Mouse (Mus musculus) gastrocnemius, postnatal 25 days (tissue): Measurements from ENCODE around the gene Cntn4. TPM values are rescaled to one million over a fixed set of nuclear protein-coding genes. Genes with fewer than 3 reads are reported as not detected.

Experiments
- DNase-seq: peaks from one replicate; pipeline ENCODE4 v3.0.0; 2022
- total RNA-seq, 2 experiments: library from RNA; stranded (reverse); gene quantifications; 1 replicate in 1 of 2; 2 replicates in 1 of 2; pipeline ENCODE4 v1.2.3; 2021

Gene Cntn4
- total RNA-seq, 2 experiments from 2014 or later: not detected

GRCm38 (mm10) chr6:106078629-106079028, 401.2 kb downstream of the Cntn4 start:
- no peak for DNase-seq

DNA sequence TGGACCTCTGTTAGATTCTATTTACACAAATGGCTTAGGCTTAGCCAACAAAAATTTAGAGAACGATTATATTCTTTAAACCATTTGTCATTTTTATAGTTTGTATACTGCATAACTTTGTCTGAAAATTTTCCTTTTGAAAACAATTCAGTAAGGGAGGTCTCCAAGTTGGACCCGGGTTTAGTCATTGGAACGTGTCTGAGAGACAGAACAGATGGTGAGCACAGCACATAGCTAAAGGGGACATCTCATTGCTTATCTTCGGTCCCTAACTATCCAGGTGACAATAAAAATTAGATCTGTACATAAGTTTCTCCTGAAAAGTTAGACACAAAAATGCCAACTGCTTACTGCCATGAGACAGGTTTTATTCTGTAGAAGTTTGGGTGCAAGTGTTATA, 420.4 kb downstream of the Cntn4 start:
- DNase-seq: no peak

GRCm38 (mm10) chr6:106118523-106119081, 441.1 kb downstream of the Cntn4 start:
- no peak for DNase-seq

DNA sequence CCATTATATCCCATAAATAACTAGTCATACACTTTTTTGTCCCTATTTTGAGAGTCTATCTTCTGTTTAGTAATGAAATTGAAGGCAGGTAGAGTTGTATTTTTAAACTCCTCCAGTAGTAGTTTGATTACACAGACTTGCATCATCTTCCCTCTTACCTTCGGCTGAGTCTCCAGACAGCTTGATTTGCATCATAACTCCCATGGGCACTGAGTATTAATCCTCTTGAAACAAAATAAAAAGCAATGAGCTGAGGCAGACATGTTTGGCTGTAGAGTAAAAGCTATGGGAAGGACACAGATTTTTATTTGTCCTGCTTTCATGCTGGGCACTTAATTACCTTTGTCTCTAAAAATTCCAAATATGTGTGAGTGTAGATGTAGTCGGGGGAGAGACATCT, 476.1 kb downstream of the Cntn4 start:
- no peak for DNase-seq

GRCm38 (mm10) chr6:106155362-106155761, 477.9 kb downstream of the Cntn4 start:
- DNase-seq: no peak

DNA sequence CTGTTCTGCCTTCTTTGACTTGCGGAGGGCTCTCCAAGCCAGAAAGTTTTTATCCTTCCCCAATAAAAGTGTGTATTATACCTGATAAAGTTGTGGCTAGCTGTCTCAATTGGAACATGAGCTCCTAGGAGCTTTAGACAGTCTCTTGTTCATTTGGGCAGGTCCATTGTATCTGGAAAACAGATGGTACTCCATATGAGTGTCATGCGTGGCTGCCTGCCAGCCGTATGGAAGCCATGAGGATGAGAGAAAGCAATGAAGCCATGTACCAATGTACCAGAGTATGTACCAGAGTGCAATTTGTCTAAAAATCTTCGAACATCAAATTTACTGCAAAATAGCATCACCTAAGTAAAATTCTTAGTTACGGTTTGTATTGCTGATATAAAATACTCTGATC, 500.1 kb downstream of the Cntn4 start:
- no peak for DNase-seq

- no peak for DNase-seq
These were observed 504.1 kb downstream of the Cntn4 start for GRCm38 (mm10) chr6:106181596-106181995.

DNA sequence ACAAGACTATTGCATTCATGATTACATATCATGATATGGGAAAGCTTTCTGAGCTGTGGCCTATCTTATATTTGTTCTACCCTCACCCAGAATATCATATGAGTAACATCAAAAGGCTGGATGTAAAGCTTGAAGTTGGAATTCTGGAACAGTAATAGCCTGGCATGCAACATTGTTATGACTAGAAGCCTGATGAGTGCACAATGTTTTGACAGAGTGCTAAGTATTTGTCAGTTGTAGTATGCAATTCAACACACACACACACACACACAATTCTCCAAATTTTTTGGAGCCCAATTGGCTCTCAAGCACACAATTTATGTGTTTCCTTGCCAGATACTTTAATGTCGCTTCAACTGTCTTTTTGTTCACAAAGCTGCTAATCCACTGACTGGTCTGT, 523.5 kb downstream of the Cntn4 start:
- no peak for DNase-seq

- no peak for DNase-seq
These were observed 529.9 kb downstream of the Cntn4 start for GRCm38 (mm10) chr6:106207401-106207800.

GRCm38 (mm10) chr6:106213071-106213470, 535.6 kb downstream of the Cntn4 start:
- no peak for DNase-seq

GRCm38 (mm10) chr6:106237046-106237948, 559.8 kb downstream of the Cntn4 start:
- no peak for DNase-seq

DNA sequence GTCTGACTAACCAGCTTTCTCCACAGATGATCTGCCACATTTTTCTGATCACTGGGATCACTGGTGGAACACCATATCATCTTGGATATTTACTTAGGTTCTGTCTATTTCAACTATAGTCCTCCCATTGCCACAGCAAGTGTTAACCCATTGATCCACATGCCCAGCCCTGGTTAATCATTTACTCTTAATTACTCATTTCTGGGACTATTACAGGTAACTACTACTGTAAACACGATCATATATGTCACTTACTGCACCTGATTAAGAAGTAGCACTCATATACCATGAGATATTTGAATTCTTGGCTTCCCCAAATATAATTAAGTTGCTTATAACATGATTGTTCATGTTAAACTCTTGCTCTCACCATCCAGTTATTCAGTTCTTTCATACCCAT, 564.1 kb downstream of the Cntn4 start:
- no peak for DNase-seq

- DNase-seq: no peak
These were observed 585.9 kb downstream of the Cntn4 start for GRCm38 (mm10) chr6:106263396-106263795.

DNA sequence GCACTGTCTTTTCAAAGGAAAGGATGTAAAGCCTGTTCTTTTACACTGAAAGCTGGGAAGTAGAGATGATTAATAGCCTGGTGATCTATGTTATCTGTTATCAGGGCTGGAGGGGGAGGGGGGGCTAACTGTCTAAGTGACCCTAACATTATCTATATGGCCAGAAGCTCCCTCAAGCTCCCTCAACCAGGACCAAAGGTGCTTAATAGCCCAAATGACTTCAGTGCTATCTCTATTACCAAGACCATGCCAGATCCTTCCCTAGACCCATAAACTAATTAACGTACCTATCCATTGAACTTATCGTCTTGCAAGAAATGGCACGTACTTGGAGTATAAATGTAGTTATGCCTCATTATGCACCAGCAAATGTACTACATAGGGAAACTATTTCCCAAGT, 588.0 kb downstream of the Cntn4 start:
- DNase-seq: no peak

GRCm38 (mm10) chr6:106266304-106266703, 588.8 kb downstream of the Cntn4 start:
- DNase-seq: no peak

- no peak for DNase-seq
These were observed 591.3 kb downstream of the Cntn4 start for GRCm38 (mm10) chr6:106268723-106269122.

- DNase-seq: no peak
These were observed 599.7 kb downstream of the Cntn4 start for GRCm38 (mm10) chr6:106277139-106277538.

DNA sequence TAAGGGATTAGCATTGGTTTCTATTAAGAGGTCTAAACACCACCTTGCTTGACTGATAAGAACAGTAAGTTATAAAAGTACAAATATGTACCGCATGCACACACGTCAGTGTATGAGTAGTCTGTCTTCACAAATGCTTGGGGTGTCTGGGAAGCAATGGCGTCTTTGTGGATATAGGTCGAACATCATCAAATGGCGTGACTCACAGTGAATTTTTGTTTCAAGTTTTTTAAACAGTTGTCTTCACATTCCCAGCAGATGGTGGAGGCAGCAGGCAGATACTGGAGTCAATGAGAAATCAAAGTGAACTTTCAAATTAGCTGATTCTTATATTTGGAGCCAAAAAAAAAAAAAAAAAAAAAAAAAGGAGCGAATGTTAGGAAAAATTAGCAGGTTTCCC, 604.2 kb downstream of the Cntn4 start:
- DNase-seq: no peak

DNA sequence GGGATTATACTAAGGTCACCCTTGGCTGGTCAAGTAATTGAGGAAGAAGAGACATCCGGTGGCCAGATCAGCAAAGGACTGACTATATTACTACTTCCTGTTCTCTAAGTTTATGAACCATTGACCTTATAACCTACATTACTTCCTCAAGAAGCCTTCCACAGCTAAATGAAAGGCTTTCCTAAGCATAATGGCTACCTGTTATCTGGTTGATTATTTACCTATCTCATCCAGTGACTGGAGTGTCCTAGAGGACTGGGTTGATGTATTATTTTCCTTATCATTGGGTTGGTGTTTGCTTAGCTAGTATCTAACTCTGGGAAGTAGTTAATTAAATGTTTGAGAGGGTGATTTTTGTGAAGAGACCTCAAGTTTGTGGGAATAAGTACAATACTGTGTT, 606.4 kb downstream of the Cntn4 start:
- no peak for DNase-seq

- DNase-seq: no peak
These were observed 622.0 kb downstream of the Cntn4 start for GRCm38 (mm10) chr6:106299451-106299850.

DNA sequence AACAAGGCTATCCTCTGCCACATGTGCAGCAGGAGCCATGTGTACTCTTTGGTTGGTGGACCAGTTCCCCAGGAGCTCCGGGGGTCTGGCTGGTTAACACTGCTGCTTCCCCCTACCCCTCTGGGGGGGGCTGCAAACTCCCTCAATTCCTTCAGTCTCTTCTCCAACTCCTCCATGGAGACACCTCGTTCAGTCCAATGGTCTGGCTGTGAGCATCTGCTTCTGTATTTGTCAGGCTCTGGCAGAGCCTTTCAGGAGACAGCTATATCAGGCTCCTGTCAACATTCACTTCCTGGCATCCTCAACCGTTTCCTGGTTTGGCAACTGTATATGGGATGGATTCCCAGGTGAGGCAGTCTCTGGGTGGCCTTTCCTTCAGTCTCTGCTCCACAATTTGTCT, 622.7 kb downstream of the Cntn4 start:
- DNase-seq: no peak

DNA sequence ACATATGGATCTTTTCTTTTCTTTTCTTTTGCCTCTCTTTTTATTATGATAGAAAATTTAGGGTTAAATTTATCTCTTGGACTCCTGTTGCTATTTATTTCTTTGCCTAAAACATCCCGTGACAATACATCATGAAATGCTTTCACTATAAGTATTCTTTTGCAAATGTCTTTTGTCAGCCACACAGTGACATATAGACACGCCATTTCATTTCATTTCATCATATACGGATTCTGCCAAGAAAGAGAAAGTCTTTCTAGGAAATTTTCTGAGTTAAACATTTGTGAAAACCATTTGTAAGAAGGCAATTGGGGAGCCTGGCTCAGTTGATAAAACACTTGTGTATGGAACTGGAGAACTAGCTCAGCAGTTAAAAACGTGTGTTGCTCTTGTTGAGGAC, 625.0 kb downstream of the Cntn4 start:
- DNase-seq: no peak

DNA sequence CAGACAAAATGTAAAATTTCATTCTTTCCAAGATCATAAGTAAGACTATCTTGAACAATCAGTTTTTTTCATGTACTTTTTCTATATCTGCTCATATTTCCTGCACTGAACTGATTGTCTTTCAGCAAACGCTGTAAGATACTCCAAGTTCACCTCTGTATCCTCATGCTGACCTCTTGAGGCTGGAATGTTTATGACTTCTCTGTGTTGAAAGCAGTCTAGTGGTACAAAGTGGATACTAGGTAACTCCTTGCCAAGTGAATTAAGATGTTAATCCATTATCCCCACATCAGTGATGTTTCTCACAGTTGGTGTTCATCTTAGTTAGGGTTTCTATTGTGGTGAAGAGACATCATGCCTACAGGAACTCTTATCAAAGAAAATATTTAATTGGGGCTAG, 651.5 kb downstream of the Cntn4 start:
- no peak for DNase-seq

GRCm38 (mm10) chr6:106329636-106330035, 652.2 kb downstream of the Cntn4 start:
- no peak for DNase-seq
